9 mouse cellular contexts compared by ENCODE assay signal in genomic region chr2:10788509-10788908, GRCm38 (mm10).
A peak's percentile ranks its signal among the peaks of the same experiment; 100 is the strongest.
DNase-seq lines count a peak whose midpoint lies in the region; ATAC-seq lines count a peak whose summit lies in the region.
"Had no signal": no experiment of that assay in that cellular context is flagged by ENCODE, and none has a peak within 500 bp of the region (broad histone marks: within the 10 kb centered on the region; RNA-seq: fewer than 3 reads in every experiment).

No protein-coding gene starts in this region.

- peak; percentile 77; the same call in 1 of the 2 replicates for ATAC-seq in cerebellum, adult (ENCODE audit: insufficient number of reproducible peaks, low FRiP score, low TSS enrichment)
- ATAC-seq in midbrain, embryonic 15.5 days (replicated peaks), result peak; percentile 56; the same call in 1 of the 2 replicates

- no peaks in the 10 kb centered on the region for H3K4me1 ChIP-seq in heart, embryonic 10.5 days
- no peaks in the 10 kb centered on the region; the same call in 1 of the 2 replicates for H3K4me1 ChIP-seq in midbrain, embryonic 15.5 days

- no peaks in the 10 kb centered on the region for H3K36me3 ChIP-seq in heart, embryonic 10.5 days
- H3K36me3 ChIP-seq in midbrain, embryonic 15.5 days (replicated peaks), result no peaks in the 10 kb centered on the region

- WGBS in heart, embryonic 10.5 days, result 37% methylated on average over 1 of the region's 1 CpGs
- 8% methylated on average over 1 of the region's 1 CpGs for WGBS in midbrain, embryonic 15.5 days

- H3K9me3 ChIP-seq in heart, embryonic 10.5 days, result no peaks in the 10 kb centered on the region
- no peaks in the 10 kb centered on the region for H3K9me3 ChIP-seq in midbrain, embryonic 15.5 days

- H3K27me3 ChIP-seq in heart, embryonic 10.5 days (ENCODE audit: insufficient read depth, poor library complexity, severe bottlenecking), result no peaks in the 10 kb centered on the region
- no peaks in the 10 kb centered on the region for H3K27me3 ChIP-seq in midbrain, embryonic 15.5 days (replicated peaks)

- no peak overlapping the region for H3K4me3 ChIP-seq in heart, embryonic 10.5 days
- H3K4me3 ChIP-seq in midbrain, embryonic 15.5 days, result no peak overlapping the region

- intact Hi-C loops in gastrocnemius, postnatal 14 days (cut with DNase I; ENCODE audit: low total_unique reads), result no loop called here

- no peak overlapping the region for H3K4me2 ChIP-seq in midbrain, embryonic 15.5 days

- H3K9ac ChIP-seq in midbrain, embryonic 15.5 days, result no peak overlapping the region
- H3K9ac ChIP-seq: liver, embryonic 14.5 days had no signal

- H3K27ac ChIP-seq in heart, embryonic 10.5 days, result no peak overlapping the region
- H3K27ac ChIP-seq in midbrain, embryonic 15.5 days, result no peak overlapping the region
- H3K27ac ChIP-seq: liver, embryonic 14.5 days had no signal

- peak; percentile 97 for DNase-seq in heart, adult 11 months
- DNase-seq in heart, embryonic 10.5 days (ENCODE audit: low spot score), result no peak
- peak; percentile 85 for DNase-seq in gastrocnemius, postnatal 14 days
- peak; percentile 56 to 86 for DNase-seq in layer of hippocampus, postnatal 14 days (ENCODE audit: low spot score in 2 of 2)
- no peak for DNase-seq in yolk sac, embryonic 10.5 days (ENCODE audit: low spot score)
- no peak for DNase-seq in spleen, postnatal 14 days (ENCODE audit: low spot score in 2 of 2)

Comparison
In these comparisons a context has a peak if more than half of its experiments do, and no peak if none do; other contexts are left out.
1. DNase-seq: peak in heart, adult 11 months (single experiment), gastrocnemius, postnatal 14 days (single experiment) and layer of hippocampus, postnatal 14 days (2 of 2); none in heart, embryonic 10.5 days (single experiment), yolk sac, embryonic 10.5 days (single experiment) and spleen, postnatal 14 days (0 of 2).